In genomic region chr11:106391546-106392188, GRCm38 (mm10) we compare ENCODE assay signal across 8 mouse cellular contexts. TPM values are rescaled to one million over a fixed set of nuclear protein-coding genes. Genes with fewer than 3 reads are reported as not detected.
A peak's percentile ranks its signal among the peaks of the same experiment; 100 is the strongest.
DNase-seq lines count a peak whose midpoint lies in the region; ATAC-seq and TF ChIP-seq lines count a peak whose summit lies in the region.

No protein-coding gene starts in this region.

- no peak overlapping the region for H3K9ac ChIP-seq in hindbrain, embryonic 12.5 days
- H3K9ac ChIP-seq in intestine, embryonic 15.5 days: no peak overlapping the region

- peak; percentile 76 for DNase-seq in hindbrain, embryonic 10.5 days (ENCODE audit: low spot score)
- peak; percentile 85 to 87 for DNase-seq in cerebellum, postnatal 14 days
- DNase-seq in gastrocnemius, adult 2 months: peak; percentile 79
- DNase-seq in left cerebral cortex, postnatal 14 days (ENCODE audit: low spot score in 2 of 2): peak; percentile 81 to 82
- DNase-seq in mesoderm, embryonic 11.5 days (ENCODE audit: low read depth, low spot score): peak; percentile 88
- peak; percentile 35 to 50 for DNase-seq in right cerebral cortex, postnatal 36 days (ENCODE audit: low spot score in 2 of 2)

- H3K4me2 ChIP-seq in hindbrain, embryonic 12.5 days (replicated peaks): no peak overlapping the region
- no peak overlapping the region for H3K4me2 ChIP-seq in intestine, embryonic 15.5 days (replicated peaks)

- TF ChIP-seq CTCF in gastrocnemius, adult 2 months (IDR thresholded peaks at IDR 0.05): peak; percentile 93

- no peak for ATAC-seq in hindbrain, embryonic 12.5 days (ENCODE audit: low FRiP score)
- peak; percentile 64; the same call in 1 of the 2 replicates for ATAC-seq in intestine, embryonic 15.5 days

- H3K27me3 ChIP-seq in hindbrain, embryonic 10.5 days (ENCODE audit: insufficient read depth, poor library complexity, severe bottlenecking): no peaks in the 10 kb centered on the region
- H3K27me3 ChIP-seq in hindbrain, embryonic 12.5 days: no peaks in the 10 kb centered on the region
- H3K27me3 ChIP-seq in intestine, embryonic 15.5 days (replicated peaks): no peaks in the 10 kb centered on the region

- H3K9me3 ChIP-seq in hindbrain, embryonic 10.5 days: no peaks in the 10 kb centered on the region
- H3K9me3 ChIP-seq in hindbrain, embryonic 12.5 days (replicated peaks): no peaks in the 10 kb centered on the region
- H3K9me3 ChIP-seq in intestine, embryonic 15.5 days: no peaks in the 10 kb centered on the region

- WGBS in hindbrain, embryonic 10.5 days: 32% methylated on average over 6 of the region's 6 CpGs
- 32% methylated on average over 6 of the region's 6 CpGs for WGBS in hindbrain, embryonic 12.5 days
- WGBS in intestine, embryonic 15.5 days: 32% methylated on average over 6 of the region's 6 CpGs

- intact Hi-C loops in gastrocnemius, adult 2 months (cut with DNase I): loop anchor here (1.0 to 10.0 kb wide), 3 partner anchors 88 to 237 kb away; partner anchors contain the start of genes Ftsj3 and Psmc5
- intact Hi-C loops in left cerebral cortex, postnatal 14 days (cut with DNase I): loop anchor here (2.0 kb wide), 1 partner anchor 61 kb away; no protein-coding TSS in a partner anchor

- H3K4me3 ChIP-seq in hindbrain, embryonic 10.5 days: no peak overlapping the region
- no peak overlapping the region for H3K4me3 ChIP-seq in hindbrain, embryonic 12.5 days
- H3K4me3 ChIP-seq in gastrocnemius, adult 2 months: no peak overlapping the region
- H3K4me3 ChIP-seq in intestine, embryonic 15.5 days (replicated peaks): no peak overlapping the region

- no peak overlapping the region for H3K27ac ChIP-seq in hindbrain, embryonic 10.5 days
- H3K27ac ChIP-seq in hindbrain, embryonic 12.5 days: no peak overlapping the region
- peak overlapping the region; percentile 58 for H3K27ac ChIP-seq in gastrocnemius, adult 2 months
- no peak overlapping the region for H3K27ac ChIP-seq in intestine, embryonic 15.5 days

- H3K4me1 ChIP-seq in hindbrain, embryonic 10.5 days (replicated peaks): peaks cover 7% of the 10 kb centered on the region; the same call in 1 of the 2 replicates
- H3K4me1 ChIP-seq in hindbrain, embryonic 12.5 days: no peaks in the 10 kb centered on the region
- H3K4me1 ChIP-seq in intestine, embryonic 15.5 days (replicated peaks): no peaks in the 10 kb centered on the region; the same call in 1 of the 2 replicates

- no peaks in the 10 kb centered on the region; the same call in 1 of the 2 replicates for H3K36me3 ChIP-seq in hindbrain, embryonic 10.5 days
- no peaks in the 10 kb centered on the region for H3K36me3 ChIP-seq in hindbrain, embryonic 12.5 days
- 0 out of 2 replicates have a peak, but pooled peaks cover 3% of the 10 kb centered on the region for H3K36me3 ChIP-seq in intestine, embryonic 15.5 days

RNA-seq across cellular contexts. Expression of gene Icam2, which starts 3.8 kb away (rescaled TPM):
- 16.9 and 17.2 TPM in 2 replicates for polyA plus RNA-seq in hindbrain, embryonic 10.5 days (2016; fragmentation: Nextera tagmentation; extraction: Ambion mirVana)
- polyA plus RNA-seq in hindbrain, embryonic 12.5 days (2016; fragmentation: Nextera tagmentation; extraction: Ambion mirVana): 11.8 and 14.2 TPM in 2 replicates
- 1 to 10 TPM; 4.2 to 6.2 TPM for total RNA-seq in gastrocnemius, adult 2 months (2021)
- polyA plus RNA-seq in intestine, embryonic 15.5 days (2015; fragmentation: Nextera tagmentation; extraction: Ambion mirVana): 38.1 and 39.3 TPM in 2 replicates
- 1 to 10 TPM; 4.3 to 5.1 TPM for total RNA-seq in left cerebral cortex, postnatal 14 days (2021)

RNA-seq across cellular contexts. Expression of gene Prr29, which starts 26.4 kb away (rescaled TPM):
- not detected in 2 replicates for polyA plus RNA-seq in hindbrain, embryonic 10.5 days (2016; fragmentation: Nextera tagmentation; extraction: Ambion mirVana)
- not detected in 2 replicates for polyA plus RNA-seq in hindbrain, embryonic 12.5 days (2016; fragmentation: Nextera tagmentation; extraction: Ambion mirVana)
- total RNA-seq in gastrocnemius, adult 2 months (2021): 1 to 10 TPM; 3.9 to 6.5 TPM
- polyA plus RNA-seq in intestine, embryonic 15.5 days (2015; fragmentation: Nextera tagmentation; extraction: Ambion mirVana): 0.34 and 0.69 TPM in 2 replicates
- total RNA-seq in left cerebral cortex, postnatal 14 days (2021): not detected

RNA-seq across cellular contexts. Expression of gene Scn4a, which starts 38.6 kb away (rescaled TPM):
- polyA plus RNA-seq in hindbrain, embryonic 10.5 days (2016; fragmentation: Nextera tagmentation; extraction: Ambion mirVana): 0.05 TPM in 2 replicates
- 0.04 TPM in 1 of 2 replicates, not detected in the other for polyA plus RNA-seq in hindbrain, embryonic 12.5 days (2016; fragmentation: Nextera tagmentation; extraction: Ambion mirVana)
- 100 to 1,000 TPM; 439 to 468 TPM for total RNA-seq in gastrocnemius, adult 2 months (2021)
- 0.03 and 0.05 TPM in 2 replicates for polyA plus RNA-seq in intestine, embryonic 15.5 days (2015; fragmentation: Nextera tagmentation; extraction: Ambion mirVana)
- total RNA-seq in left cerebral cortex, postnatal 14 days (2021): under 1 TPM in 1 of 2 experiments, not detected in 1; 0.06 TPM
